Mouse (Mus musculus) erythroid progenitor cell, adult 5-6 weeks (primary cell): ENCODE measurements around the gene Slc26a9. TPM values are rescaled to one million over a fixed set of nuclear protein-coding genes. Genes with fewer than 3 reads are reported as not detected.
A peak's percentile ranks its signal among the peaks of the same experiment; 100 is the strongest.

Experiments used
- ATAC-seq: replicated peaks from 2 replicates; pipeline ENCODE4 v1.8.0; 2016; ENCODE audit warnings: moderate number of reproducible peaks, mild to moderate bottlenecking, moderate TSS enrichment, inconsistent platforms; ENCODE audit not compliant: poor library complexity, low FRiP score, severe bottlenecking
- total RNA-seq, 2 experiments: library from RNA; stranded (forward) in 1 of 2; stranded (reverse) in 1 of 2; fragments of 150-400 nt in 1 of 2; fragments of 186-747, 209-891 nt in 1 of 2; gene quantifications; 2 replicates each; pipeline versions ENCODE4 v1.2.3 to v1.2.4; 2015 to 2017; ENCODE audit warnings: low replicate concordance in 2 of 2

The Slc26a9 gene
- total RNA-seq, 2 experiments from 2014 or later = not detected

- ATAC-seq = no peak
These were observed 17.4 kb downstream of the Slc26a9 start for GRCm38 (mm10) chr1:131761079-131761831.

DNA sequence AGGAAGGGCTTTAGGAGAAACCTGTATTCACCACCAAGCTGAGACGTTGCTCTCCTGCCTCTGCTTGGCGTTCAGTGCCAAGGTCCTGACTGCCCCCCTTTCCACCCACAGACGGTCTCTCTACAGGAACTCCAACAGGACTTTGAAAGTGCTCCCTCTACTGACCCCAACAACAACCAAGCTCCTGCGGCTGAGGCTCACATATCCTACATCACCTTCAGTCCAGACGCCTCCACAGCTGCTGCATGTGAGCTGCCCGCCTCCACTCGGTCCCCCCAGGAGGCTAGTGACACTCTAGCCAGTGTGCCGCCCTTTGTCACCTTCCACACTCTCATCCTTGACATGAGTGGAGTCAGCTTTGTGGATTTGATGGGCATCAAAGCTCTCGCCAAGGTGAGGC is 19.9 kb downstream of the Slc26a9 start:
- ATAC-seq = no peak

DNA sequence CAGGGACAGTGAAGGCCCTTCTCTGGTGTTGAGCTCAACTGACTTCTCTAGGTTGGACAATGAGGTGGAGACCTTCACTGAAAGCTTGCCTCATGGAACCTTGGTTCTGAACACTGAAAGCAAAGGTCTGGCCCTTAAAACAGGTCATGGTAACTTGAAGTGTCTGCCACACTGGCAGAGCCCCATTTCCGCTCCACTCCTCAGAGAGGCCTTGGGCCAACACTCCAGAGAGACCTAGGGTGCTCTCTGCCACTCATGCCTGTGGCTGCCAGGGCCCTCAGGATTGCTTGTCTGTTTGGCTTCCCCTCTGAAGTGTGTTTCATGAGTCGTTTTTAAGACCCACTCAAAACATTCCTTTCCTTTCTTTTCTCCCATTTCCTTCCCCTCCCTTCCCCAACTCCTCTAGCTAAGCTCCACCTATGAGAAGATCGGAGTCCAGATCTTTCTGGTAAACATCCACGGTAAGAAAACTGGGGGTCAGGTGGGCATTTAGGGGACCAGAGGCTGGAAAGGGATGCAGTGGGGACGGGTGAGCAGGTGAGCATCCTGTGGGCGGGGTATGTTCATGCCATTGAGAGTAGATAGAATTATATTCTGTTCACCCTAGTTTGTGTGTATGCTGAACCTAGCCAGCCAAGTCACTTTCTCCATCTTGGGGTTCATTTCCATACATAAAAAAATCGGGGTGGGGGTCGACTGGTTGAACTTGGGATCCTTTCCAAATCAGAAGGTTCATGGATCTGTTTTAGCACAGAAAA is 20.9 kb downstream of the Slc26a9 start:
- no peak for ATAC-seq

DNA sequence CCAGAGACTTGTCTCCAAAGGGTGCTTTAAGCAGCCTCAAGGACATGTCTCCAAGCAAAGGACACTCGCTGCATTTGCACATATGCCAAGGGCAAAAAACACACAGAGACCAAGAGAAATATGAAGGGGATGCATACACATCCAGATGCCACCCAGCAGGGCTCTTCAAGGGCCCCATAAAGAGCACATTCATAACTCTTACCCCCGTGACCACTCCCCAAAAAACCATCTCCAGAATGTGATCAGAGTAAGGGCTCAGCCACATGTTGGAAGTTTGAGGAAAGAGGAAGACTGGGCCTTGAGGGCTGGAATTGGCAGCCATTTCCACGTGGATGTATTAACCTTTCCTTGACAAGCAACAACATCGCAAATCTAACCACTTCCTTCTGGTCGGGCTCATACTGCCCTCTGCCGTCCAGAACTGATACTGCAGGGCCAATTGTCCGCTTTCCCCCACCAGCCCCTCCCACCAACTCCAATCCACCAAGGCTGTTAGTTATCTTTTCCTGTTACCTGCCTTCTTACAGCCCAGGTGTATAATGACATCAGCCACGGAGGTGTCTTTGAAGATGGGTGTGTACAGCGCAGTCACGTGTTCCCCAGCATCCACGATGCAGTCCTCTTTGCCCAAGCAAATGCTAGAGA is 21.7 kb downstream of the Slc26a9 start:
- peak; percentile 62; the same call in 1 of the 2 replicates for ATAC-seq

- ATAC-seq = no peak
These were observed 25.5 kb downstream of the Slc26a9 start for GRCm38 (mm10) chr1:131769296-131769695.

GRCm38 (mm10) chr1:131770656-131771055 is 26.8 kb downstream of the Slc26a9 start:
- ATAC-seq = no peak

GRCm38 (mm10) chr1:131771440-131771839 is 27.6 kb downstream of the Slc26a9 start:
- ATAC-seq = no peak

- no peak for ATAC-seq
These were observed 50.8 kb downstream of the Slc26a9 start for GRCm38 (mm10) chr1:131794591-131794990.

DNA sequence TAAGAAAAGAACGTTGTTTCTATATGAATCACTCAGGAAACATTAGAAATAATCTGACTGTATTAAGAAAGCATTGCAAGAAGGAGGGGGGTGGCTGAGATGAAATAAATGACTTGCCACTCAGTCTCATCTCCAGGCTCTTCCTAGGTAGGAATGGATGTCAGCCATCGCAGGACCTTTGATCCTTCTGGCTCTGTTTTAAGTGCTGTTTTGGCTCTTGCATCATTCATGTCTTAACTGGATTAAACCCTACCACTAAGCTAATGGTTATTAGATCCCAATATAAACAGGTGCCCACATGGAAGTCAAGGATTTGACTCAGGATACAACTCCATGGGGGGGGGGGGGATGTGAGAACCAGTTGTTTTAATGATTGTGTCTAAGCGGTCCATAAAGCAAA is 51.3 kb downstream of the Slc26a9 start:
- ATAC-seq = no peak

DNA sequence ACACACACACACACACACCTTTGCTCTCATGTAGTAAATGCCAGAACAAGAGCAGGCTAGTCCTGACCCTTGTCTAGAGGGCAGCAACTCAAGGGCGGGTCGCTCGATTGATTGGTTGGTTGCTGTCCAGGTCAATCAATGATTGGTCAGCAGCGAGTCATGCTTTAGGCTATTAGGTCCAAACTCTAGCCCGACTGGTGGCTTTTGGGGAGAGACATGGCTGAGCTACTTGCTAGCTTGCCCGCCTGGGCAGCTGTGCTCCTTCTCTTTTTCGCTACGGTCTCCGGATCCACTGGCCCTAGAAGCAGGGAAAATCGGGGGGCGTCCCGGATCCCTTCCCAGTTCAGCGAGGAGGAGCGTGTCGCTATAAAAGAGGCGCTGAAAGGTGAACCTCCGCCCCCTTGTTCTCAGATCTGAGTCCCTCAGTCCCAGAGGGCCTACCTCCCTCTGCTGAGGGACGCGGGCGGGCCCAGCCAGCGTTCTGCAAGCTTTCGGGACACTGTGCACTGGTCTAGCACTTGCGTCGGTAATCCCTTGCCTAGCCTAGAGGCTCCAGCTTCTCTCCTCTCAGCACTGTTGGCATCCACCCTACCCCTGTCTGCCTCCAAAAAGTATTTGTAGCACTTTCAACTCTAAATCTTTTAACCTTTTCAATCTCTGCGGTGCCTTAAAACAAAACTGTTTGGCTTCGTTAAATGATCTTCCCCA is 53.5 kb downstream of the Slc26a9 start, which contains the start of gene Pm20d1:
Pm20d1 (plus strand) TSS at position 180 of the 708 bp plus-strand sequence.
- ATAC-seq = no peak

DNA sequence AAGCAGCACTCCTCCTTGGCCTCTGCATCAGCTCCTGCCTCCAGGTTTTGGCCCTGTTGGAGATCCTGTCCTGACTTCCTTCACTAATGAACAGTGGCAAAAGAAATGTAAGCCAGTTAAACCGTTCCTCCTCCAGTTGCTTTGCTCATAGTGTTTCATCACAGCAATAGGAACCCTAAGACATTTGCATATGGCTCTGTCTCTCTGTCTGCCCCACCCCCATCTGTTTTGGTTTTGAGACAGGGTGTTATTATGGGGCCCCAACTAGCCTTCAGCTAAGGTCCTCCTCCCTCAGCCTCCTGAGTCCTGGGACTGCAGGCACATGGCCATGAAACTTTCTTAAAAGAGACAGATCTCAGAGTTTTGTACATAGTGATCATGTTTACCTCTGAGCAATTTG is 56.2 kb downstream of the Slc26a9 start:
- ATAC-seq = no peak

GRCm38 (mm10) chr1:131801071-131801470 is 57.2 kb downstream of the Slc26a9 start:
- no peak for ATAC-seq

- no peak for ATAC-seq
These were observed 58.8 kb downstream of the Slc26a9 start for GRCm38 (mm10) chr1:131802652-131803051.

DNA sequence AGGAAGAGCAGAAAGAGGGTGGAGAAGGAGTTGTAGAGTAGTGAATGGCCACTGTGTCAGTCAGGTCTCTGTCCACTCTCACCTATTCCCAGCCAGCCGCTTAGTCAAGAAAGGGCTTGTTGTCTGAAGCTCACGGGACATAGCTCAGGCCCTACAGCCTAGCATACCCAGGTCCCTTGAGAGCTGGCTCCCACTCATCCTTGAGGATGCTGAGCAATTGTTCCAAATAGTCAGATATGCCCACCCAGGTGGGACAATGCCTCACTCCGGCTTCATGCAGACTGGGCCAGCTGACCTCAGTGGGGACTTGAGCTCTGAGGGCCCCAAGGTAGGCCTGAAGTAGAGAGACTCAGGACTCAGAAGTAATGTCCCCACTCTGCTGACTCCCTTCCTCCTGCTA is 60.3 kb downstream of the Slc26a9 start:
- no peak for ATAC-seq

- no peak for ATAC-seq
These were observed 65.2 kb downstream of the Slc26a9 start for GRCm38 (mm10) chr1:131808986-131809385.

GRCm38 (mm10) chr1:131809651-131810050 is 65.8 kb downstream of the Slc26a9 start:
- ATAC-seq = no peak

DNA sequence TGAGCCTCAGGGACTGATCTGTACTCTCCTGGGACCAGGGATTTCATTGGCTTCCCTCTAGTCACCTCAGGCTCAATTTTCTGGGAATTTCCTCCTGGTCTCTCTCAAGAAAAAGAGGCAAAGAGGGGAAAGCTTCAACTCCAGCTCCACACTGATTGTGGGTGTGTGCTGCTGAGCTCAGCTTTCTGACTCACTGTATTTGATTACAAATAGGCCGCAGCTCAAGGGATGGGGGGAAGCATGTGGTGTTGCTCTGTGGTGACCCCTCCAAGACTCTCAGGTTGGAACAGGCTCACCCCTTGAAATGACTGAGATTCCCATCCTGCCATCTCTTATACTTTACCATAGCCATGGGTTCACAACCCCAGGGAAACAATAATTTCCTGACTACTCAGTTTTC is 67.6 kb downstream of the Slc26a9 start:
- ATAC-seq = no peak

GRCm38 (mm10) chr1:131812006-131812405 is 68.2 kb downstream of the Slc26a9 start:
- no peak for ATAC-seq

GRCm38 (mm10) chr1:131812631-131813295 is 68.9 kb downstream of the Slc26a9 start:
- no peak for ATAC-seq

DNA sequence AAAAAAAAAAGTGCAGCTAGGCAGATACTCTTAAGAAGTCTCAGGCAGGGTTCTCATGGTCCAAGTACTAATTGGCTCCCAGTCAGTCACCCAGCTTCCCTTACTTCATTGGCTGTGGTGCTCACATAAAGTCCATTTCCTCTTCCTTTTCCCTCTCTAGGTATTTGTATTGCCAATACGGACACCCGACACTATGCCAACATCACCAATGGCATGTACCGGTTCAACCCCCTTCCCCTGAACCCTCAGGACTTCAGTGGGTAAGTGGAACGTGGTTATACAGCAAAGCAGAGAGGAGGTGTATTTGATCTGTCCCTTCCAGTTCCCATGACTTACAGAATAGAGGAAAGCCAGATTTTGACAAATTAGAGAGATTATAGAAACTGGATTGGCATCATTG is 69.9 kb downstream of the Slc26a9 start:
- no peak for ATAC-seq
